ENCODE assay signal across 8 mouse cellular contexts in genomic region chr4:40238483-40239408, GRCm38 (mm10). TPM values are rescaled to one million over a fixed set of nuclear protein-coding genes. Genes with fewer than 3 reads are reported as not detected.
DNase-seq lines count a peak whose midpoint lies in the region; ATAC-seq and TF ChIP-seq lines count a peak whose summit lies in the region.

No protein-coding gene starts in this region.

- no peaks in the 10 kb centered on the region for H3K27me3 ChIP-seq in intestine, embryonic 15.5 days (replicated peaks)
- H3K27me3 ChIP-seq in liver, postnatal 0 days (ENCODE audit: insufficient read depth, low read length), result no peaks in the 10 kb centered on the region
- peaks cover 5% of the 10 kb centered on the region; the same call in 1 of the 2 replicates for H3K27me3 ChIP-seq in neural tube, embryonic 13.5 days

- DNase-seq in urinary bladder, adult 18-20 months (ENCODE audit: low spot score in 2 of 2), result peak; percentile 20 to 39
- DNase-seq in urinary bladder, adult 2 months (ENCODE audit: low spot score), result no peak
- peak; percentile 14 to 16 for DNase-seq in cerebellum, postnatal 36 days
- peak; percentile 64 for DNase-seq in liver, postnatal 0 days
- DNase-seq in urinary bladder, postnatal 25 days (ENCODE audit: low spot score), result peak; percentile 36

- H3K9ac ChIP-seq in intestine, embryonic 15.5 days, result peak overlapping the region; percentile 54
- H3K9ac ChIP-seq in liver, postnatal 0 days (replicated peaks), result peak overlapping the region; percentile 73
- H3K9ac ChIP-seq in neural tube, embryonic 13.5 days, result peak overlapping the region; percentile 69

- H3K4me2 ChIP-seq in intestine, embryonic 15.5 days (replicated peaks), result peak overlapping the region; percentile 80
- H3K4me2 ChIP-seq in liver, postnatal 0 days (ENCODE audit: low read depth, low read length), result peak overlapping the region; percentile 90
- peak overlapping the region; percentile 74 for H3K4me2 ChIP-seq in neural tube, embryonic 13.5 days

- peak overlapping the region; percentile 58 for H3K4me3 ChIP-seq in intestine, embryonic 15.5 days (replicated peaks)
- H3K4me3 ChIP-seq in liver, postnatal 0 days (ENCODE audit: low read depth, low read length), result peak overlapping the region; percentile 74
- peak overlapping the region; percentile 47 for H3K4me3 ChIP-seq in neural tube, embryonic 13.5 days

- no peaks in the 10 kb centered on the region for H3K36me3 ChIP-seq in intestine, embryonic 15.5 days
- peaks cover 10% of the 10 kb centered on the region for H3K36me3 ChIP-seq in liver, postnatal 0 days (replicated peaks; ENCODE audit: insufficient read depth, low read length)
- H3K36me3 ChIP-seq in neural tube, embryonic 13.5 days, result no peaks in the 10 kb centered on the region

- H3K27ac ChIP-seq in intestine, embryonic 15.5 days, result peak overlapping the region; percentile 84
- H3K27ac ChIP-seq in liver, postnatal 0 days (ENCODE audit: low read depth), result peak overlapping the region; percentile 87
- H3K27ac ChIP-seq in neural tube, embryonic 13.5 days (replicated peaks), result no peak overlapping the region

- no peaks in the 10 kb centered on the region for H3K9me3 ChIP-seq in intestine, embryonic 15.5 days
- H3K9me3 ChIP-seq in liver, postnatal 0 days (ENCODE audit: low read length), result no peaks in the 10 kb centered on the region
- no peaks in the 10 kb centered on the region for H3K9me3 ChIP-seq in neural tube, embryonic 13.5 days

- H3K4me1 ChIP-seq in intestine, embryonic 15.5 days (replicated peaks), result peaks cover 7% of the 10 kb centered on the region; the same call in 1 of the 2 replicates
- H3K4me1 ChIP-seq in liver, postnatal 0 days (ENCODE audit: insufficient read depth), result peaks cover 9% of the 10 kb centered on the region
- peaks cover 18% of the 10 kb centered on the region for H3K4me1 ChIP-seq in neural tube, embryonic 13.5 days (replicated peaks)

- 3% methylated on average over 17 of the region's 17 CpGs for WGBS in intestine, embryonic 15.5 days
- 2% methylated on average over 17 of the region's 17 CpGs for WGBS in liver, postnatal 0 days (ENCODE audit: insufficient replicate concordance)
- 2% methylated on average over 17 of the region's 17 CpGs for WGBS in neural tube, embryonic 13.5 days

- peak; percentile 10; the same call in 1 of the 2 replicates for TF ChIP-seq EP300 in liver, postnatal 0 days (IDR thresholded peaks at IDR 0.05; ENCODE audit: low read depth)

- ATAC-seq in granulocyte monocyte progenitor cell, adult 5-6 weeks (replicated peaks; ENCODE audit: poor library complexity, severe bottlenecking), result peak; percentile 55
- peak; percentile 80 for ATAC-seq in intestine, embryonic 15.5 days
- ATAC-seq in liver, postnatal 0 days, result peak; percentile 55
- ATAC-seq in neural tube, embryonic 13.5 days (ENCODE audit: low read depth), result peak; percentile 78

- no peak for TF ChIP-seq CTCF in liver, postnatal 0 days (IDR thresholded peaks at IDR 0.05; ENCODE audit: low read depth)

RNA-seq across cellular contexts. Expression of gene Ddx58, which starts 0.9 kb away (rescaled TPM):
- 18.4 and 24.9 TPM in 2 replicates for polyA plus RNA-seq in urinary bladder, adult 2 months (2012; rRNA removed)
- total RNA-seq in granulocyte monocyte progenitor cell, adult 5-6 weeks (2014; fragmentation: Nextera tagmentation), result 9.3 and 14.1 TPM in 2 replicates
- total RNA-seq in granulocyte monocyte progenitor cell, adult 5-6 weeks (2017), result 5.4 and 10.7 TPM in 2 replicates
- 8.5 and 10.0 TPM in 2 replicates for polyA plus RNA-seq in intestine, embryonic 15.5 days (2015; fragmentation: Nextera tagmentation; extraction: Ambion mirVana)
- 8.2 and 9.3 TPM in 2 replicates for polyA plus RNA-seq in liver, postnatal 0 days (2015; fragmentation: Nextera tagmentation; extraction: Ambion mirVana)
- 3.8 and 5.0 TPM in 2 replicates for polyA plus RNA-seq in neural tube, embryonic 13.5 days (2015; fragmentation: Nextera tagmentation; extraction: Ambion mirVana)

RNA-seq across cellular contexts. Expression of gene Smim27, which starts 30.6 kb away (rescaled TPM):
- polyA plus RNA-seq in urinary bladder, adult 2 months (2012; rRNA removed), result 12.0 and 19.4 TPM in 2 replicates
- total RNA-seq in granulocyte monocyte progenitor cell, adult 5-6 weeks (2014; fragmentation: Nextera tagmentation), result 20.5 and 35.3 TPM in 2 replicates
- total RNA-seq in granulocyte monocyte progenitor cell, adult 5-6 weeks (2017), result 1.4 and 8.9 TPM in 2 replicates
- 36.0 and 42.0 TPM in 2 replicates for polyA plus RNA-seq in intestine, embryonic 15.5 days (2015; fragmentation: Nextera tagmentation; extraction: Ambion mirVana)
- 35.8 and 39.2 TPM in 2 replicates for polyA plus RNA-seq in liver, postnatal 0 days (2015; fragmentation: Nextera tagmentation; extraction: Ambion mirVana)
- polyA plus RNA-seq in neural tube, embryonic 13.5 days (2015; fragmentation: Nextera tagmentation; extraction: Ambion mirVana), result 21.0 and 23.8 TPM in 2 replicates

RNA-seq across cellular contexts. Expression of gene Topors, which starts 30.9 kb away (rescaled TPM):
- 13.8 and 17.5 TPM in 2 replicates for polyA plus RNA-seq in urinary bladder, adult 2 months (2012; rRNA removed)
- total RNA-seq in granulocyte monocyte progenitor cell, adult 5-6 weeks (2014; fragmentation: Nextera tagmentation), result 37.2 and 41.3 TPM in 2 replicates
- 93.1 and 94.7 TPM in 2 replicates for total RNA-seq in granulocyte monocyte progenitor cell, adult 5-6 weeks (2017)
- polyA plus RNA-seq in intestine, embryonic 15.5 days (2015; fragmentation: Nextera tagmentation; extraction: Ambion mirVana), result 36.5 and 38.3 TPM in 2 replicates
- polyA plus RNA-seq in liver, postnatal 0 days (2015; fragmentation: Nextera tagmentation; extraction: Ambion mirVana), result 10.4 and 12.0 TPM in 2 replicates
- 33.3 and 38.4 TPM in 2 replicates for polyA plus RNA-seq in neural tube, embryonic 13.5 days (2015; fragmentation: Nextera tagmentation; extraction: Ambion mirVana)

RNA-seq across cellular contexts. Expression of gene Ndufb6, which starts 40.5 kb away (rescaled TPM):
- polyA plus RNA-seq in urinary bladder, adult 2 months (2012; rRNA removed), result 137 and 152 TPM in 2 replicates
- total RNA-seq in granulocyte monocyte progenitor cell, adult 5-6 weeks (2014; fragmentation: Nextera tagmentation), result 158 and 183 TPM in 2 replicates
- total RNA-seq in granulocyte monocyte progenitor cell, adult 5-6 weeks (2017), result 46.9 and 72.7 TPM in 2 replicates
- 384 and 393 TPM in 2 replicates for polyA plus RNA-seq in intestine, embryonic 15.5 days (2015; fragmentation: Nextera tagmentation; extraction: Ambion mirVana)
- polyA plus RNA-seq in liver, postnatal 0 days (2015; fragmentation: Nextera tagmentation; extraction: Ambion mirVana), result 294 and 307 TPM in 2 replicates
- polyA plus RNA-seq in neural tube, embryonic 13.5 days (2015; fragmentation: Nextera tagmentation; extraction: Ambion mirVana), result 359 and 361 TPM in 2 replicates
